Mouse (Mus musculus): Measurements from ENCODE around the gene Tyms. TPM values are rescaled to one million over a fixed set of nuclear protein-coding genes. Genes with fewer than 3 reads are reported as not detected.
"Not testable (repeated sequence)": the region's sequence is repeated elsewhere in the genome, so short reads cannot be mapped to it uniquely, and the experiment has no call there.

The Tyms gene
- polyA plus RNA-seq, 1 experiment: 74.1 TPM

DNA sequence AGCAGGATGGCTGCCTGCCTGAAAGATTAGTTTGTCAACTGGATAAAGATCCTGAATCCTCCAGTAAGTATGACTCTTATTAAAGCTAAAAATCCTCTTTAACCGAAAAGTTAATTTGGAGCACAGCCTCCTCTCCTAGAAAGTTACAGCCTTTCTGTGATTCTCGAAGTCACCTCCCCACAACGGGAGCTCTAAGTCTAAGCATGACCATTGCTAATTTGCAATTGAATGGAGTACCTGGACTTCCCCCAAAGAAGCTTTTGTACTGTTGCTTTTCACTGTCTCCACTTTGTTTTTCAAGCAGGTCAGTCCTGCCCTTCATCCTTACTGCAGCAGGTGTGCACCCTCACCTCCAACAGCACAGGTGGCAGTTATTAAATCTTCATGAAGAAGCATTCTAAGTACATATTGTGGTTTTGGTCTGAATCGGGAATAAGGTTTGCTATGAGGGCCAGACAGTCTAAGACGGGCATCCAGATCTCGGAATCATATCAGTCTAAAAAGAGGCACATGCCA is 15.1 kb downstream of the Tyms start:
- no peak overlapping the region for H3K4me3 ChIP-seq (ENCODE audit: insufficient read depth, low read length)
- no peaks in the 10 kb centered on the region for H3K4me1 ChIP-seq (ENCODE audit: control insufficient read depth, insufficient read depth, low read length)
- H3K27ac ChIP-seq (ENCODE audit: insufficient read depth, low read length): no peak overlapping the region
- TF ChIP-seq CTCF (IDR thresholded peaks at IDR 0.05; ENCODE audit: borderline replicate concordance, insufficient read depth, low read length) (no peak), POLR2A (IDR thresholded peaks at IDR 0.05; ENCODE audit: low read depth, low read length) (no peak)

DNA sequence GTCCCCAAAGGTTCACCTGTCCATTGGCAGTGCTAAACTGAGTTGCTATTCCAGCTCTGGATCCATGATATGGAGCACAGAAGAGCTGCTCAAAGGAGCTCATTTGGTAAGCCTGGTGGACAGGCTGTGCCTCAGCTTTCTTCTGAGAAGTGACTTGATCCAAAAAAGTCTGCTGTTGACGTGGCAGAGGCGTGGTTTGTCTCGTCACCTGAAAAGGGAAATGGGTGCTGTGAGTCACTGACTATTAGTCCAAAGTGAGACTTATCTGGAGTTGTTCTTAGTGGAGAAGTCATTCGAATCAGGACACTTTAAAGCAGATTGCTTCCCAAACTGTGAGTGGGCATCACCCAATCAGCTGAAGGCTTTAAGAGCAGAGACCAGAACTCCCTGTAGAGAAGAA is 33.6 kb downstream of the Tyms start:
- H3K4me3 ChIP-seq (ENCODE audit: insufficient read depth, low read length); H3K4me1 ChIP-seq (ENCODE audit: control insufficient read depth, insufficient read depth, low read length); H3K27ac ChIP-seq (ENCODE audit: insufficient read depth, low read length): not testable (repeated sequence)

DNA sequence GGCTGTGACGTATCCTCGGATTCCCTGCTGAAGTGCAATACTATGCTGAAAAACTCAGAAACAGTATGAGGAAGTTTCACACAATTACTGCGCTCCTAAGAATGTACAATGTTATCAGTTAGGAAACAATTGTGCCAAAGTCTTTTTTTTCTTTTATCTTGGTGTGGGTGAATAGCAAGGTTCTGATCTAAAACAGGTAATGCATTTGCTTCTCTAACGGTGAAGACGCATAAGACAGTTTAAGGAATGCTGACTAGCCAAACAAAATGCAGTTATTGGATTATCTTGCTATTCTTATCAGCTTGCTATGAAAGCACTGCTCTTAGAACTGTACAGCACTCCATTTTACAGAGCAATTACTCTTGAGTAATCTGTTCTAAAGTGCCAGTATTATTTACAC is 34.1 kb downstream of the Tyms start:
- not testable (repeated sequence) for H3K27ac ChIP-seq (ENCODE audit: insufficient read depth, low read length); H3K4me3 ChIP-seq (ENCODE audit: insufficient read depth, low read length); H3K4me1 ChIP-seq (ENCODE audit: control insufficient read depth, insufficient read depth, low read length)

DNA sequence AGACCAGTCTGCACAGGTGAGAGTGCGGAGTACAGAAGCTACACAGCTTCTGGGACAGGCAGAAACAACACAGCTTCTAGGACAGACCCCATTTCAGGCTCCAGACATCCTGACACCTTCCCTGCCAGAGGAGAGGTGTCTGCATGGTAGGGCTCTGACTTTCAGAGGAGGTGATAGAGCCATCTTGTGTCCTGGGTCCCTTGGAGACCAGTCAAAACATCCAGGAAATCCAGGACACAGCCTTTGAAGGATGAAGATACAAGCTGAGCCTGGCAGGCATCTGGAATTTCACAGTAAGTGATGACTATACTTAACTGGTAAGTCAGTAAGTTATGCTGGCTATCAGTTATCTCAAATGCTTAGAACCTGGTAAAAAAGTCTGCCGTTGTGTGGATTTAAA is 36.3 kb downstream of the Tyms start:
- not testable (repeated sequence) for H3K4me3 ChIP-seq (ENCODE audit: insufficient read depth, low read length); H3K27ac ChIP-seq (ENCODE audit: insufficient read depth, low read length); H3K4me1 ChIP-seq (ENCODE audit: control insufficient read depth, insufficient read depth, low read length)

DNA sequence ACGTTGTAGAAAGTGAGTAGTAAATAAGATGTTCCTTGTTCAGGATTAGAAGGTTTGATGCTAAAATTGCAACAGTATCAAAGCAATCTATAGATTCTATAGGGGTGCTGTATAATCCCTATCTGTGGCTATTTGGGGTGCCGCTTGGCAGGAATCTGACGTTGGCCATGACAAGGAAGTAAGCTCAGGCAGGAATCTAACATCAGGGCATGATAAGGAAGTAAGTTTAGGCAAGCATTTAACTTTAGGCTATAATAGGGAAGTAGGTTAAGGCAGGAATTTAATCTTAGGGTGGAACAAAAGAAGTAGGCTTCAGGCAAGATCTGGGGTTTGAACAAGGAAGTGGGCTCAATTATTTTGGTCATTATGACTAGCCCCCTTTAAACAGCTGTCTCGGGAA is 37.6 kb downstream of the Tyms start:
- not testable (repeated sequence) for H3K4me1 ChIP-seq (ENCODE audit: control insufficient read depth, insufficient read depth, low read length); H3K4me3 ChIP-seq (ENCODE audit: insufficient read depth, low read length); H3K27ac ChIP-seq (ENCODE audit: insufficient read depth, low read length)

DNA sequence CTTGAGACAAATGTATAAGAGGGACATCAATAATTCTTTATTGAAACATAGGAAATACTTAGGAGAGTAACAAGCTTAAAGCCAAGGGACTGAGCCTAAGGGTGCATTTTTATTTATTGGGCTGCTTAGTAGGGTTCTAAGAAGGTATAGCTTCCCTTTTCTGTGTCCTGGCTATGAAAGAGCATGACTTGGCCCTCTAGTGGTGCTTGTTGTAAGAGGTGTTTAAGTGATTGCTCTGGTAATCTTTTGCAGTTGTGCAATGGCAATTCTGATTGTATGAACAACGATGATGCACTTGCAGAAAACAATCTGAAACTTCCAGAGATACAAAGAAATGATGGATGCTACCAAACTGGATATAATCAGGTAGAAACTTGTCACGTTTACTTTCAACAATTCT is 58.8 kb downstream of the Tyms start:
- Histone ChIP-seq H3K4me1 (ENCODE audit: control insufficient read depth, insufficient read depth, low read length) (peaks cover 12% of the 10 kb centered on the region), H3K4me3 (ENCODE audit: insufficient read depth, low read length) (no peak overlapping the region), H3K27ac (ENCODE audit: insufficient read depth, low read length) (no peak overlapping the region)
- TF ChIP-seq POLR2A (IDR thresholded peaks at IDR 0.05; ENCODE audit: low read depth, low read length): no peak
- no peak for TF ChIP-seq CTCF (IDR thresholded peaks at IDR 0.05; ENCODE audit: borderline replicate concordance, insufficient read depth, low read length)

DNA sequence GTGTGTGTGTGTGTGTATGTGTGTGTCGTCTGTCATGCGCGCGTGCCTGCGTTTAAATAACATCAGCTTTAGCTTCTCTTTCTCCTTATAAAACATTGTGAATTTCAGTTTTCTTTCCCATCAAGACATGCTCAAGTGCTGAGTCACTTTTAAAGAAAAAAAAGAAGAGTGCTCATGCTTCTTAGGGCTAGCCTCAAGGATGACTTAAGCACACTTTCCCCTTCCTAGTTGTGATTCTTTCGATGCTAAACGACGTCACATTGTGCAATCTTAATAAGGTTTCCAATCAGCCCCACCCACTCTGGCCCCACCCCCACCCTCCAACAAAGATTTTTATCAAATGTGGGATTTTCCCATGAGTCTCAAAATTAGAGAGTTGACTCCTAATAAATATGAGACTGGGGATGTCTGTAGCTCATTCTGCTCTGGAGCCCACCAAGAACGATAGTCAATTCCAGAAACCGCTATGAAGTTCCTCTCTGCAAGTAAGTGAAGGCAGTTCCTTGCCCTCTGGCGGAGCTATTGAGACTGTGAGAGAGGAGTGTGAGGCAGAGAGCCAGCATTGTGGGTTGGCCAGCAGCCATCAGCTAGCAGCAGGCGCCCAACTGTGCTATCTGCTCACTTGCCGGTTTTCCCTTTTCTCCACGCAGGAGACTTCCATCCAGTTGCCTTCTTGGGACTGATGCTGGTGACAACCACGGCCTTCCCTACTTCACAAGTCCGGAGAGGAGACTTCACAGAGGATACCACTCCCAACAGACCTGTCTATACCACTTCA is 60.5 kb downstream of the Tyms start, which contains the start of gene Il6:
Gene Il6 (plus strand): TSS at position 389 of the 778 bp plus-strand sequence.
- H3K27ac ChIP-seq (ENCODE audit: insufficient read depth, low read length): peak within 1 kb of the TSS; percentile 94
- TF ChIP-seq CTCF (IDR thresholded peaks at IDR 0.05; ENCODE audit: borderline replicate concordance, insufficient read depth, low read length) (no peak), POLR2A (IDR thresholded peaks at IDR 0.05; ENCODE audit: low read depth, low read length) (no peak; the same call in 1 of the 2 replicates)
- peaks cover 10% of the 10 kb centered on the region for H3K4me1 ChIP-seq (ENCODE audit: control insufficient read depth, insufficient read depth, low read length)

More for the DNA sequence above, 60.5 kb downstream of the Tyms start, which contains the start of gene Il6:
- peak within 1 kb of the TSS; percentile 37 for H3K4me3 ChIP-seq (ENCODE audit: insufficient read depth, low read length)

Other genes starting within 250 kb of the Tyms start
- 2.7 and 6.9 TPM in 2 replicates for gene Il6, start 60.5 kb downstream of the Tyms start, polyA plus RNA-seq (2011; ENCODE audit: insufficient read length, low read depth, missing spikeins)
- 1.9 and 2.6 TPM in 2 replicates for gene Garem2, start 31.5 kb upstream of the Tyms start, polyA plus RNA-seq (2011; ENCODE audit: insufficient read length, low read depth, missing spikeins)
- gene 3110082J24Rik, start 32.5 kb upstream of the Tyms start, polyA plus RNA-seq (2011; ENCODE audit: insufficient read length, low read depth, missing spikeins): not detected in 2 replicates
- 111 and 114 TPM in 2 replicates for gene Hadha, start 81.5 kb upstream of the Tyms start, polyA plus RNA-seq (2011; ENCODE audit: insufficient read length, low read depth, missing spikeins)
- 101 TPM in 2 replicates for gene Hadhb, start 81.6 kb upstream of the Tyms start, polyA plus RNA-seq (2011; ENCODE audit: insufficient read length, low read depth, missing spikeins)
- gene Adgrf3, start 132.1 kb upstream of the Tyms start, polyA plus RNA-seq (2011; ENCODE audit: insufficient read length, low read depth, missing spikeins): not detected in 2 replicates
- gene Selenoi, start 159.0 kb upstream of the Tyms start, polyA plus RNA-seq (2011; ENCODE audit: insufficient read length, low read depth, missing spikeins): 62.4 and 65.2 TPM in 2 replicates
- not detected in 2 replicates for gene Drc1, start 207.8 kb upstream of the Tyms start, polyA plus RNA-seq (2011; ENCODE audit: insufficient read length, low read depth, missing spikeins)